Mouse (Mus musculus): ENCODE data around the gene Gm20388.

GRCm38 (mm10) chr8:122564363-122565352 is 2654.0 kb downstream of the Gm20388 start:
- TF ChIP-seq EP300 (optimal IDR thresholded peaks at IDR 0.05) (no peak), CTCF (IDR thresholded peaks at IDR 0.05; ENCODE audit: low read depth) (no peak)
